Mouse (Mus musculus) midbrain, postnatal 0 days (tissue): ENCODE measurements at regions not wholly inside any gene's neighbourhood (a gene's known extent, or its start where the extent isn't known, plus 50 kb on each side); places are given as distances from the start of the nearest gene placed in this dataset.
A peak's percentile ranks its signal among the peaks of the same experiment; 100 is the strongest.

Experiments used
- ATAC-seq: fragments of 200-750 bp; cut with Nextera tagmentation; 2 replicates; pipeline ENCODE4 v1.8.0; 2017; ENCODE audit warnings: moderate number of reproducible peaks, mild to moderate bottlenecking, moderate TSS enrichment, moderate library complexity; ENCODE audit not compliant: low FRiP score
- DNase-seq: peaks from one replicate; pipeline ENCODE4 v3.0.0-alpha.2; 2015; ENCODE audit warnings: low spot score
- H3K27ac ChIP-seq: fragments of 300-500 bp; sonication (generic); 2 replicates; pipeline ENCODE4 v1.5.1; 2014; ENCODE audit warnings: low read depth, mild to moderate bottlenecking, low read length, mixed read lengths
- H3K27me3 ChIP-seq: fragments of 300-500 bp; sonication (generic); 2 replicates; pipeline ENCODE4 v1.6.1; 2014; ENCODE audit warnings: low read length, control low read depth, mixed read lengths; ENCODE audit not compliant: insufficient read depth
- H3K36me3 ChIP-seq: fragments of 300-500 bp; sonication (generic); 2 replicates; pipeline ENCODE4 v1.6.1; 2014; ENCODE audit warnings: low read length, control low read depth, mixed read lengths; ENCODE audit not compliant: insufficient read depth
- H3K4me1 ChIP-seq: fragments of 300-500 bp; sonication (generic); 2 replicates; pipeline ENCODE4 v1.6.1; 2014; ENCODE audit warnings: mild to moderate bottlenecking, control low read depth, antibody characterized with exemption, low read length, mixed read lengths; ENCODE audit not compliant: insufficient read depth
- H3K4me2 ChIP-seq: fragments of 300-500 bp; sonication (generic); 2 replicates; pipeline ENCODE4 v1.6.1; 2014; ENCODE audit warnings: low read depth, mild to moderate bottlenecking, low read length, mixed read lengths; ENCODE audit not compliant: poor library complexity, severe bottlenecking
- H3K4me3 ChIP-seq: fragments of 300-500 bp; sonication (generic); 2 replicates; pipeline ENCODE4 v1.5.1; 2014; ENCODE audit warnings: low read depth, mild to moderate bottlenecking, low read length, moderate library complexity
- H3K9ac ChIP-seq: fragments of 300-500 bp; sonication (generic); replicated peaks from 2 replicates; pipeline ENCODE4 v1.6.1; 2014; ENCODE audit warnings: mild to moderate bottlenecking, low read length, moderate library complexity, mixed read lengths; ENCODE audit not compliant: poor library complexity, severe bottlenecking
- H3K9me3 ChIP-seq: fragments of 300-500 bp; sonication (generic); 2 replicates; pipeline ENCODE4 v1.6.1; 2016; ENCODE audit warnings: low read length, control low read depth
- CTCF ChIP-seq: IDR thresholded peaks from 2 replicates; pipeline ENCODE4 v1.5.1; 2016; ENCODE audit warnings: antibody characterized with exemption, mild to moderate bottlenecking
- WGBS: fragments of 180-500 bp; shearing (Covaris S2); extraction: QIAGEN DNeasy Blood & Tissue Kit; methylation state at CpG from one replicate; pipeline ENCODE4 v1.1.7; 2014; 5-methylcytosine and 5-hydroxymethylcytosine counted together

DNA sequence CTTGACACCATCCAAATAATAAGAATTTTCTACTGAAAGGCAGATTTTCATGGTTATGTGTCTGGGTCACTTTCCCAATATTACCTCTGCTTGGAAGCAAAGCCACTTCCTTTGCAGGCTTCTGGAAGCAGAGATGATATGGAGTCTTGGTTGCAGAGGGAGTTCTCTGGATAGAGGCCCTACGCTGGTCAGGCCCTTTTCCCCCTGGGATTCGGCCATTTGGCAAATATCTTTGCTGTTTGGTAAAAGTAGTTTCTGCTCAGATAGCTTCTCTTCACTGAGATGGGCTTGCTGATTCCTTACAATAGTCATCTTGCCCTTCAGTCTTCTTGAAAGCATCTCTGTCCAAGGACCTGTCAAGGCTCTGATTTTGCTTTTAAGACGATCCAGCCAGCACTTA, 98.2 kb upstream of the Fyn start:
- Histone ChIP-seq H3K27me3 (no peaks in the 10 kb centered on the region), H3K27ac (no peak overlapping the region), H3K4me1 (peaks cover 5% of the 10 kb centered on the region), H3K9me3 (no peaks in the 10 kb centered on the region), H3K9ac (no peak overlapping the region), H3K36me3 (no peaks in the 10 kb centered on the region), H3K4me3 (no peak overlapping the region), H3K4me2 (no peak overlapping the region)
- 81% methylated on average over 3 of the region's 3 CpGs for WGBS
- ATAC-seq (no peak), DNase-seq (no peak)
- no peak for TF ChIP-seq CTCF

DNA sequence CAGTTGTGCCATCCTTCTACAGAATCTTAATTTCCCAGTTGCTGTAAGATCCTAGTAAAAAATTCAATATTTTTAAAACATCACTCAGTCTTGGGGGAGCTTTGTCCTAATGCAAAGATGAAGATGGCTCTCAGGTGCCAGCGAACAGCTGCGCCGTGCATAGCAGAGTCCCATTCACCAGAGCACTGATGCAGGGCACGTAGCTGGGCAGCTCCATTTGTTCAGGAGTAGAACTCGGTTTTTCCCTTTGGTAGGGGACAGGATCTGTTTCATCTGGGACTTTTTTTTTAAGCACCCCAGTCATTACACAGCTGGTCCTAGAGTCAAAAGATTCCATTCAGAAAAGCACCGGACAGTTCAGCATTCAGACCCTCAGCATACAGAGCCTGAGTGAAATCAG, 101.4 kb upstream of the Fyn start:
- Histone ChIP-seq H3K9ac (no peak overlapping the region), H3K4me1 (peaks cover 5% of the 10 kb centered on the region), H3K27me3 (no peaks in the 10 kb centered on the region), H3K4me3 (no peak overlapping the region), H3K4me2 (no peak overlapping the region), H3K27ac (no peak overlapping the region), H3K36me3 (no peaks in the 10 kb centered on the region), H3K9me3 (no peaks in the 10 kb centered on the region)
- 70% methylated on average over 6 of the region's 6 CpGs for WGBS
- TF ChIP-seq CTCF = no peak
- DNase-seq = no peak
- peak; percentile 60; the same call in 1 of the 2 replicates for ATAC-seq

DNA sequence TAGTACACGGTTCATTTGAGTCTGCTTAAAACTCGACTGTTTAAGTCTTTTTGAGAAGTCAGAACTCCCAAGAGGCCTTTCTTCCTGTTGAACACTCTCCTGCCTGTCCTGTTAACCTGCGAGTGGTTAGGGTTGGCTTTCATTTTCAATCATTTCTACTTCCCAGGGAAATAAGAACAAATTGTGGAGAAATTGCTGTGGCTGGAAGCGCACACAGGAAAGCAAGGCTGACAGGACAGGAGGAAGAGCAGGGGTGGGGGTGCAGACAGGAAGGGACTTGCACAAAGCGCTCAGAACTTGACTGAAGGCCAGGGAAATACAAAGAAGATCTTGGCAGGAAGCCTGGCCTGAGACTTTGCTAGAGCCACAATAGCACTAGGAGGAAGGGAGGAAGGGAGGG, 102.2 kb upstream of the Fyn start:
- no peaks in the 10 kb centered on the region for H3K27me3 ChIP-seq
- ATAC-seq (peak; percentile 69), DNase-seq (peak; percentile 93)
- no peaks in the 10 kb centered on the region for H3K9me3 ChIP-seq
- no peak overlapping the region for H3K27ac ChIP-seq
- no peak overlapping the region for H3K4me3 ChIP-seq
- no peaks in the 10 kb centered on the region for H3K36me3 ChIP-seq
- H3K9ac ChIP-seq = no peak overlapping the region
- peaks cover 5% of the 10 kb centered on the region for H3K4me1 ChIP-seq
- TF ChIP-seq CTCF = no peak
- no peak overlapping the region for H3K4me2 ChIP-seq
- WGBS = 27% methylated on average over 5 of the region's 5 CpGs

DNA sequence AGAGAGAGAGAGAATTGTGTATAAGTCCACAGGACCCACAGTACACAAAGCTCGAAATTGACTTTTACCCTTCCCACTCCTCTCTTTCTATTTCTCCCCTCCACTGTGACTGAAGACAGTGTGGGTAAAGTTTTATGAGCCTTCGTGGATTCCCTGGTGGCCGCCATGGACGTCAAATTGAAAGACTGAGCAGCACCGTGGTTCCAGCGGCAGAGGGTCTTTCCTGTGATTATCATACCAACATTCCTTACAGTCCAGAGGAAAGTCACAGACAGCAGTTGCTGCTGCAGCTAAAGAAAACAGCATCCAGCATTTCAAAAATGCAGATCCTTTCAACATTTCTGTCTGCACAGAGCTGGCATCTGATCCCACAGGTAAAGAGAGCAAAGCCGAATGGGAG, 98.9 kb upstream of the Ccn6 start:
- WGBS = 44% methylated on average over 7 of the region's 7 CpGs

DNA sequence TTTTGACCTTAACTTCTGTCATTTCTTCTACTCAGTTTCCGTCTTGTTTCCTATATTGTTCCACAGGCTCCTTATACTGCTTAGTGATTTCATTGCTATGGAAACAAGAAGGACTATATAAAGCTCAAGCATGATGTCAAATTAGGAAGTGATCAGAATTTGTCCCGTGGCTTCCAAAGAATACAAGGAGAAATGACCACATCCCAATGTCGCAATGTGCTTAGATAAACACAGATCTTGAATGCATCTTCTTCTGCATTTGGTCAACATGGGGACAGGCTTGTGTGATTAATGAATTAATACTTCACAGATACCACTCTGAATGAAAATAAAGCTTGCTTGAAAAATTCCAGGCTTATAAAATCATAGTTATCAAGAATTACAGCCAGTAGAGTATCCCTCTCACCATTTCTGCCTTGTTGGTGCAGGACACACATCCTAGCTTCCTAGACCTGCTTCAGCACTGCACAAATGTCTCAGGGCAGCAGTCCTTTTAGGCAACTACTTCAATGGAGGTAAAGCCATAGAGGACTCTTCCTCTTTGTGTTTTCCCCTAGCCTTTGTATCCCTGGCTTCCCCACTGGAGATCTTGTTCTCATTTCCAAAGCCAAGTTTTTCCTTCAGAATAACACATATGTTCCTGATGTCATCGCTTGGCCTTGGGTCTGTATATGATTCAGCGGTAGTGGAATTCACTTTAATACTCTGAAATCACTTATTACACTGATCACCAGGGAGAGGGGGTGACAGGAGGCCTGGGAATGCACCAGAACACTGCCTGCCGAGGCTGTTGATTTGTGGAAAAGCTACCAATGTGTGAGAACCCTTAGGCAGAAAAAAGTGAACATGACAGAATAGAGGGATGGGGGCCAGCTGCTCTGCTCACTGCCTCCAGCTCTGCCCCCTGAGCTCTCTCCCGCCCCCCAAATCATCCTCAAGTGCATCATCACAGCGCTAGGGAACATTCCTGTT, 97.9 kb upstream of the Ccn6 start:
- 61% methylated on average over 8 of the region's 8 CpGs for WGBS
- H3K36me3 ChIP-seq = no peaks in the 10 kb centered on the region
- no peaks in the 10 kb centered on the region for H3K4me1 ChIP-seq
- ATAC-seq (peak; percentile 66), DNase-seq (peak; percentile 30)
- H3K9ac ChIP-seq = no peak overlapping the region
- no peak for TF ChIP-seq CTCF
- H3K4me3 ChIP-seq = no peak overlapping the region
- H3K4me2 ChIP-seq = no peak overlapping the region
- no peaks in the 10 kb centered on the region for H3K9me3 ChIP-seq
- H3K27me3 ChIP-seq = no peaks in the 10 kb centered on the region
- H3K27ac ChIP-seq = no peak overlapping the region

More for the DNA sequence above, 98.9 kb upstream of the Ccn6 start:
- no peaks in the 10 kb centered on the region for H3K9me3 ChIP-seq
- no peaks in the 10 kb centered on the region for H3K36me3 ChIP-seq
- no peak overlapping the region for H3K4me3 ChIP-seq
- no peak overlapping the region for H3K4me2 ChIP-seq
- no peak for TF ChIP-seq CTCF
- H3K4me1 ChIP-seq = peaks cover 5% of the 10 kb centered on the region
- H3K27ac ChIP-seq = no peak overlapping the region
- no peak overlapping the region for H3K9ac ChIP-seq
- no peaks in the 10 kb centered on the region for H3K27me3 ChIP-seq
- ATAC-seq = no peak
- DNase-seq = no peak

DNA sequence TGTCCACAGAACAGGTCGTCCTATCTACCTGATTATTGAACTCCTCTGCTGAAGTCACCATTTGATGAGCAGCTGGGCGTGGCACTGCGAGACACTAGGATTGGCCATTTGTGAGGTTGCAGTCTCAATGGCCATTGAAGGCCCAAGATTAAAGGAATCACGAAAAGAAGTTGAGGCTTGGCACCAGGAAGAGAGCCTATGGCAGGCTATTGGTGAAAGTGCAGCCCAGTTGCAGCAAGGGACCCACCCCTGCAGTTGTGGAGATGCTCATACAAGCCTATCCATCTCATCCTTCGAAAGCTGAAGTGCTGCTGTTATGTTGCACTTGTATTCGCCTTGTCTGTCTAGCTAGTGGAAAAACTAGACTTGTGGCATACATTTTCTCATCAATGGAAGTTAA, 96.5 kb upstream of the Ccn6 start:
- H3K9ac ChIP-seq = no peak overlapping the region
- H3K27ac ChIP-seq = no peak overlapping the region
- no peaks in the 10 kb centered on the region for H3K4me1 ChIP-seq
- H3K36me3 ChIP-seq = no peaks in the 10 kb centered on the region
- no peak overlapping the region for H3K4me2 ChIP-seq
- H3K9me3 ChIP-seq = no peaks in the 10 kb centered on the region
- DNase-seq (no peak), ATAC-seq (no peak)
- TF ChIP-seq CTCF = no peak
- no peak overlapping the region for H3K4me3 ChIP-seq
- WGBS = 81% methylated on average over 6 of the region's 6 CpGs
- H3K27me3 ChIP-seq = no peaks in the 10 kb centered on the region
